Mouse (Mus musculus): ENCODE data around the gene Rxrg.

GRCm38 (mm10) chr1:167566571-167566970 is 31.6 kb upstream of the Rxrg start:
- TF ChIP-seq CTCF (IDR thresholded peaks at IDR 0.05; ENCODE audit: low read depth, low read length) (no peak), GATA1 (IDR thresholded peaks at IDR 0.05; ENCODE audit: borderline replicate concordance, low read length) (no peak)

All from G1E (cell line).